Mouse (Mus musculus) layer of hippocampus, postnatal 10 days (tissue): ENCODE measurements at regions not wholly inside any gene's neighbourhood (a gene's known extent, or its start where the extent isn't known, plus 50 kb on each side); places are given as distances from the start of the nearest gene placed in this dataset.
A peak's percentile ranks its signal among the peaks of the same experiment; 100 is the strongest.
"Not testable (repeated sequence)": the region's sequence is repeated elsewhere in the genome, so short reads cannot be mapped to it uniquely, and the experiment has no call there.

Experiments
- DNase-seq, 2 experiments: peaks; one replicate each; pipeline ENCODE4 v3.0.0; 2021; ENCODE audit warnings: low spot score in 2 of 2

DNA sequence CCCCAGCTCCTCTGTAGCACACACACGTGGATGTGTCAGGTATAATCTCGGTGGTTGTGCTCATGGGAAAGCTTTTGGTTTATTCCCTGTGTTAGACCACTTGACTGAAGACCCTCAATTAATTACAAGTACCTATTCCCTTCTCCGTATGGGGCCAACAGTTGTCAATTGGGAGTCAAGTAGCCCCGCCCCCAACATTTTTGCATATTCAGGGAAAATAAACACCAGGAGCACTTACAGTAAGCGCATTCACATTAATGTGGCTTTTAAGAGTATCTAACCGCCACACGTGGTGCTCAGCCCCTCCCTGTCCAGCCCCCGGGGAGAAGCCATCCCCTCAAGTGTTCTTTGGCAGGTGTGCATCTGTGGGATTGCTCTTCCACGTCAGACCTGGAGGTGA lies 223.9 kb downstream of the Tpra1 start:
- DNase-seq: no peak

DNA sequence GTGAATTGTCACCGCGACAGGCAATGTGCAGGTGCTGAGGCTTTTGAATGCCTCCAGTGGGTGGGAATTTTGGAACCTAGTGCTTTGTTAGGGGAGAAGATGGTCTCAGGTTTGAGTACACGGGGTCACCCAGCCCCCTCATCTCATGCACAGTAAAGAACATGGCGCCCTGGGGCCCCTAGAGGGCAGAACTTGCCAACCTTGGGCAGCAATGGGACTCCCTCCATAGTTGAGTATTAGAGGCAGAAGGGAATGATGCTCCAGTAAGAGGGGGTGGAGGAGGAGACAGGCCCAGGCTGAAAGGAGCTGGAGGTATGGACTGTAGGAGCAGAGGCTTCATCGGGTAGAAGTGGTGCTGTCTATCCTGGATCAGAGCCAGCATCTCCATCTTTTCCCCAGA lies 226.1 kb downstream of the Tpra1 start:
- not testable (repeated sequence) for DNase-seq

DNA sequence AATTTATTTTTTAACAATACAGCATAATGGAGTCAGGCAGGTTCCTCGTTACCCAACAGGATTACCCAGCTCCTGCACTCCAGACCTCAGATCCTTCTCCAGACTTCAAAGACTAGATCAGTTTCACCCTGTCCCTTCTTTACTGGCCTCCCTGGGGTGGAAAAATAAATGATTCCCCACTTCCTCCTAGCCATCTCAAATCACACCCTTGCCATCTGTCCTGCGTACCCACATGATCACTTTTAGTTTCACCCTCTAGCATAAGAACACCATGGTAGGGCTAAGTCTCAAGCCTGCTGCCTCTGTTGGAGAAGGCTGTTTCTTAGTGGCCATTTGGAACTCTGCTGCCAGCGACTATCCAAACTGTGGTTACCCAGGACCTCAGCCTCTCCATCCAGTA lies 222.0 kb downstream of the Plxna1 start:
- DNase-seq: no peak

DNA sequence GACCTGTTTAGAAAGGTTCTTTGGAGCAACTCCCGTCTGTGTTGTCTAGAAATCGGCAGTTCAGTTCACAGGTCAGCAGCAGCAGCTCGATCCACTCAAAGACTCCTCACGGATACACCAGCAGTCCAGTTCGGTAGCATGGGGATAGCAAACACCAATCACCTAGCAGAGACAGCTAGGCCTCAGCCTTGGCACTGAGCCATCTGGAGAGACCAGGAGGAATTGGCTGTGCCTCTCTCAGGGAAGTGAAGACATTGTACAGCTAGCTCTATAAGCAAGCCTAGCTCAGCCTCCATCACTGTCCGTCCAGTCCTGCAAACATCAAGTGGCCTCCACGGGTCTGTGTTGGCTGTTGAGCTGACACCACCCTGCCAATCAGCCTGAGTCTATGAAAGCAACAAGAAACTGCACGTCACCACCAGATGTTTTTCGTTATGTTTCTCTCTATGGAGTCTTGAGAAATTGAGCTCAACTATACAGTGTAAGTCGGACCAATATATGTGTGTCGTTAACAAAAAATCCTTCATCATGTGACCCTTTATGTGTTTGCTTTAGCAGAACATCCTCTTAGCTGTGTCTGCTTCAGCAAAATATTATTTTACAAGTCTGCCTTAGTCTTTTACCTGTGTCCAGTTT lies 209.3 kb downstream of the Plxna1 start:
- DNase-seq: no peak

GRCm38 (mm10) chr6:89157501-89157900 lies 204.9 kb downstream of the Plxna1 start:
- DNase-seq: no peak

DNA sequence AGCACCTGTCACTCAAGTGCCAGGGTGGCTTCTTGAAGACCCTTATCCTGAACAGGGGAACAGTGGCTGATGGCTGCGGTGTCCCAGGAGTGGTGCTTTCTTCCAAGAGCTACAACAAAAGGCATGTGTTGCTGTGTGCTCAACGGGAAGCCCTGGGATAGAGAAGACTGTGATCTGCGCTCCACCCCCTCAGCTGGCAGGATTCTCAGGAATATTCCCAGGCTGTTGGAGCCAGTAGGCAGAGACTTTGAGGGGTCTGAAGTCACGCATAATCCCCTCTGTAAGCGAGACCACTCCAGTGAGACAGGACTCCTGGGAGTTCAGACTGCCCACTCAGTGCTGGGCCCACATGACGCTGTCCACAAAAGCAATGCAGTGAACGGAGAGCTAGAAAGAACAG lies 202.4 kb downstream of the Plxna1 start:
- no peak for DNase-seq

GRCm38 (mm10) chr6:89161746-89162145 lies 200.7 kb downstream of the Plxna1 start:
- no peak for DNase-seq

GRCm38 (mm10) chr6:89169520-89169919 lies 192.9 kb downstream of the Plxna1 start:
- DNase-seq: no peak

- DNase-seq: not testable (repeated sequence)
Measured at GRCm38 (mm10) chr6:89184920-89185319, 177.5 kb downstream of the Plxna1 start.

GRCm38 (mm10) chr6:89200514-89201284 lies 161.7 kb downstream of the Plxna1 start:
- not testable (repeated sequence) for DNase-seq

- DNase-seq: no peak
Measured at GRCm38 (mm10) chr6:89215021-89215420, 147.4 kb downstream of the Plxna1 start.

- peak; percentile 41 to 47 for DNase-seq
Measured at GRCm38 (mm10) chr6:89235416-89236075, 126.9 kb downstream of the Plxna1 start.

DNA sequence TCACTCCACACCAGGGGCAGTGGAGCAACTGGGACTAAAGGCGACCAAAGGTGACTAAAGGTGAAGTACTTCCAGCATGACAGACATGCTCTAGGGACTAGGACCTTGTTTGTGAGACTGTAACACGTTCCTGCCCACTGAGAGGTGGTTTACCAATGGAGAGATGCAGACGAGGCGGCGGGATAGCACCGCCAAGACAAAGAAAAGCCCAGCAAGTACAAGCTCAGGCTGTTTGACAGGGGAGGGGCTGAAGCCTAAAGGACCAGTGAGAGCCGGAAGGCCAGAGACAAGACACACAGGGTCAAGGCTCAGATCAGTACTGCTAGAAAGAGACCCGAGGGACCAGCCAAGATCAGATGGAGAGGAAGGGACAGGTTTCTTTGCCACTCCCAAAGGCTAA lies 126.2 kb downstream of the Plxna1 start:
- DNase-seq: peak in 1 of 2 experiments; percentile 4

- DNase-seq: peak in 1 of 2 experiments; percentile 15
Measured at GRCm38 (mm10) chr6:89236892-89237646, 125.4 kb downstream of the Plxna1 start.

- DNase-seq: peak in 1 of 2 experiments; percentile 60
Measured at GRCm38 (mm10) chr6:89238871-89239270, 123.5 kb downstream of the Plxna1 start.

DNA sequence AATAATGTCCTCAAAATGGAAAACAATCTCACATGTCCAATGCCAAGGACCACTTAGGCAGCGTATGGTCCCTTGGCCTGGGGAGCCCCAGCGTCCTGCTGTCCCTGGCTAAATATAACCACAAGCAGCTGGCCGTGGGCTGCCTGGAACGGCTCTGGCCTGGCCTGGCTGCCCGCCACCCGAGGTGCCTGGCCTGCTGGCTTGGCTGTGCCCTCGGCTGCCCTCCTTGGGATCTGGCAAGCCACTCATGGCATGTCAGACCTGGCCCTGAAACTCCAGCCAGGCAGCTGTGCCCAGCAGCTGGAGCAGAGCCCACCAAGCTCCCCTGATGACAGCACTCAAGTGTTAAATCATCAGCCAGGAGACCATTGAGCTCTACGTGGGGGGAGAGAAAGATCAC lies 122.9 kb downstream of the Plxna1 start:
- DNase-seq: peak; percentile 56 to 65

GRCm38 (mm10) chr6:89240168-89240705 lies 122.2 kb downstream of the Plxna1 start:
- DNase-seq: peak in 1 of 2 experiments; percentile 19

DNA sequence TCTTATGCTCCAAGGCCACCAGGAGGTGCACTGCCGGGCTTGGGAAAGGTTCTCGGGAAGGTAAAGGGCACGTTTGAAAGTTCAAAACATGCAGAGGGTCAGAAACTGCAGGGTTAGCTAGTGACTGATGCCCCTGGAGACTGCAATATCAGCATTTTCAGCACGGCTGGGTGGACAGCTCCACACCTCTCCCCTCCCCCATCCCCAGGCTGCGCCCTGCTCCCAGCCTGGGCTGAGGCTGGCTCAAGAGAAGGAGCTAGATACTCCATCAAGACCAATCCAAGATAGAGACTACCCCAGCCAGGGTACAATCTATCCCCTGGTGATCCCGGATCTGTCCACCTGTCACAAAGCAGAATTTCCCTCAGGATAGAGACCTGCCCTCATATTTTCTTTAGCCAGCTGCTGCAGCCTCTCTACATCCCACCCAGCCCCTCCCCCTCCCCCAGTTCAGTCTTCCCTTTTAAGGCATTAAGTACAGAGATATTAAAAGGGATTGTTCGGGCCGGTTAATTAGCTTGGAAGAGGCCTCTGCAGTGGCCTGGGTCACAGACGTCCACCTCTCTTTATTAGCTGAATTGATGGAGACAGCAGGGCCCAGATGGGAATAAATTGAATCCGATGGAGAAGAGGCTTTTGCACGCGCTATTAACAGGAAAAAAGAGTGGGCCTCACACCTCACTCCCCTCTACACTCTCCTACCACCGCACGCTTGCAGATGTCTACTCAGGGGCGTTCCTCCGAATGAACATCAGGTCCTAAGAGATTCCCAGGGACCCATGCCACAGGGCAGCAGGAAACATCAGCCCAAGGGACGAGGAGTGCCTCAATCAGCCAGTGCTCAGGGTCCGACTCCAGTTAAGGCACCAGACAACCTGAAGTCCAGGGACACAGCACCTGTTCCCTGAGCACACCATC lies 119.8 kb downstream of the Plxna1 start:
- peak in 1 of 2 experiments; percentile 24 for DNase-seq

DNA sequence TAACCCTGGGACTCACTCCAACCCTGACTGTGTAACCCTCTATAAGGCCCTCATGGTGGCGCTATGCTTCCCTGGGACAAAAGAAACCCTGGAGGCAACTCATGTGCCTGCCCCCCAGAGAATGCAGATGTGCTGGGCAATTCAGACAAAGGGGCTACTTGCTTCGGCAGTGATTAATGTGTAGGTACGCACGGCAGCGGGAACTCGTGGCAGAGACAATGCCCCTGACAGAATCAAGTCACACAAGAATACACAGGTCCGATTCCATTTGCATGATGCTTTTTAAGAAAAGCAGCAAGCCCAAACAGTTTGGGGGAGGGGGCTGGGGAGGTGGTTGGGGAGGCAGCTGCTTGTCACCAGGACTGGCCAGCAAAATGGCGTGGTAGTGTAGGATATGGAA lies 116.9 kb downstream of the Plxna1 start:
- no peak for DNase-seq

- peak in 1 of 2 experiments; percentile 7 for DNase-seq
Measured at GRCm38 (mm10) chr6:89246261-89246660, 116.2 kb downstream of the Plxna1 start.
